Mouse (Mus musculus) regulatory T cell (primary cell): Measurements from ENCODE around the gene Sik1.

Experiments
- in situ Hi-C: fragments of 300-600 bp; cut with MboI, MseI; formaldehyde crosslinking; loops from one replicate; pipeline ENCODE4 v1.15.1; 2025; ENCODE audit warnings: high pct_unique_total_duplicates

The Sik1 gene

GRCm38 (mm10) chr17:31808082-31808875 is 47.3 kb downstream of the Sik1 start:
- in situ Hi-C loops = no loop called here

GRCm38 (mm10) chr17:31806496-31806895 is 49.1 kb downstream of the Sik1 start:
- in situ Hi-C loops = no loop called here

- in situ Hi-C loops = no loop called here
Observed at GRCm38 (mm10) chr17:31806025-31806424, 49.6 kb downstream of the Sik1 start.

GRCm38 (mm10) chr17:31805585-31805984 is 50.0 kb downstream of the Sik1 start:
- in situ Hi-C loops = no loop called here

- in situ Hi-C loops = no loop called here
Observed at GRCm38 (mm10) chr17:31802272-31803017, 53.2 kb downstream of the Sik1 start.

- in situ Hi-C loops = no loop called here
Observed at GRCm38 (mm10) chr17:31800852-31801363, 54.7 kb downstream of the Sik1 start.

- in situ Hi-C loops = no loop called here
Observed at GRCm38 (mm10) chr17:31795893-31796292, 59.7 kb downstream of the Sik1 start.
